Mouse (Mus musculus) C2C12 (cell line): ENCODE data around the gene Rbks.

Source experiments
- CEBPB ChIP-seq: IDR thresholded peaks from one replicate; pipeline ENCODE4 v1.6.1; 2011; ENCODE audit warnings: low read depth, mild to moderate bottlenecking, control low read depth, moderate library complexity
- CTCF ChIP-seq: IDR thresholded peaks from one replicate; pipeline ENCODE4 v1.5.1; 2011; ENCODE audit not compliant: control insufficient read depth, insufficient read depth, insufficient read length
- MAX ChIP-seq: IDR thresholded peaks from one replicate; pipeline ENCODE4 v1.6.1; 2011; ENCODE audit warnings: mild to moderate bottlenecking, control low read depth
- MYOG ChIP-seq: IDR thresholded peaks from one replicate; pipeline ENCODE4 v1.6.1; 2011; ENCODE audit not compliant: control insufficient read depth, insufficient read length; ENCODE audit errors: extremely low read depth
- USF1 ChIP-seq: IDR thresholded peaks from one replicate; pipeline ENCODE4 v1.6.1; 2011; ENCODE audit warnings: low read depth, mild to moderate bottlenecking, control low read depth, moderate library complexity

DNA sequence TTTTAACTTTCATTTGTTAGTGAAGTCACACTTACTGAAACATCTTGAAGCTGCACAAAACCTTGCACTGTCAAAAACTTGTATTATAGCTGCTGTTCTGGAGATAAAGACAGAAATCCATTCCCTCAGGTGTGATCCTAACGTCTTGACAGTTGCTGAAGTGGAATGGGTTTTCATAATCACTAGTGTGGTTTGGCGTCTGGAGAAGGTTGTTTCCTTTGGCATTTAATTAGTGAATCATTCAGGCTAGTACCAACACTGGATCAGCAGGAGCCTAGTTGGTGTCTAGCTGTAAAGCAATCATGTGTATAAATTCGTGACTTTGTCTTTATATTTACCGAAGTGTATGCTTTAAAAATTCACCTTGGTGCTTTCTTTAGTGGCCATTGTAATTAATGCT is 1.5 kb upstream of the Rbks start:
- no peak for TF ChIP-seq CTCF
- TF ChIP-seq CEBPB: no peak
- TF ChIP-seq MAX: no peak
- TF ChIP-seq USF1: no peak
- TF ChIP-seq MYOG: no peak
